Mouse (Mus musculus) C2C12 (cell line): ENCODE measurements around the gene Psmd12.

ENCODE experiments used
- CTCF ChIP-seq: IDR thresholded peaks from one replicate; pipeline ENCODE4 v1.5.1; 2011; ENCODE audit not compliant: control insufficient read depth, insufficient read depth, insufficient read length
- USF1 ChIP-seq: IDR thresholded peaks from one replicate; pipeline ENCODE4 v1.6.1; 2011; ENCODE audit warnings: low read depth, mild to moderate bottlenecking, control low read depth, moderate library complexity

DNA sequence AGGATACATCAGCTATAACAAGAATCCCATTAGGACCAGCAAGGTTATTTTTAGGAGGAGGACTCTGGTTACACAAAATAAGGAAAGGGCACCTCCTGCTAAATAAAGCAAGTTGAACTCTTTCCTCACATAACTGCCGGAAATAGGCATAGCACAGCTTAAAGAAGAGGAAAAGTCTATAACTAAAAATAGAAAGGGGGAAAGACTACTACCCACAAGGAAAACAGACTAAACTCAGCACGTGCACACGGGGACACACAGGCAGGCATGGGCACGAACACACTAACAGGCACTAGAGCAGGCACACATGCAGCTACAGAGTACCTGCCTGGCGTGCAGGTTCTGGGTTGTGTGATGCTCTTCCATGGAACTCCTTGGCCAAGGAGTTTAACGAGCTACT, 32.6 kb upstream of the Psmd12 start:
- no peak for TF ChIP-seq USF1
- no peak for TF ChIP-seq CTCF
